Mouse (Mus musculus) ES-E14 (cell line): Measurements from ENCODE around the gene Chsy1.

Experiments used
- CHD2 ChIP-seq: IDR thresholded peaks from 2 replicates; pipeline ENCODE4 v1.6.1; 2014; ENCODE audit warnings: mild to moderate bottlenecking, low read depth, low read length, inconsistent platforms
- HCFC1 ChIP-seq: IDR thresholded peaks from 2 replicates; pipeline ENCODE4 v1.6.1; 2012; ENCODE audit warnings: low read length, inconsistent platforms, borderline replicate concordance; ENCODE audit not compliant: insufficient read depth
- MAFK ChIP-seq: IDR thresholded peaks from 2 replicates; pipeline ENCODE4 v1.6.1; 2014; ENCODE audit warnings: mild to moderate bottlenecking, low read depth, low read length, inconsistent platforms; ENCODE audit not compliant: insufficient read depth
- ZNF384 ChIP-seq: IDR thresholded peaks from 2 replicates; pipeline ENCODE4 v1.6.1; 2012; ENCODE audit warnings: low read depth, low read length, inconsistent platforms

- TF ChIP-seq HCFC1 (no peak), CHD2 (no peak), ZNF384 (no peak), MAFK (no peak)
Observed at GRCm38 (mm10) chr7:66090676-66091190, 18.6 kb upstream of the Chsy1 start.
